Mouse (Mus musculus): ENCODE results near the gene Ank2.

DNA sequence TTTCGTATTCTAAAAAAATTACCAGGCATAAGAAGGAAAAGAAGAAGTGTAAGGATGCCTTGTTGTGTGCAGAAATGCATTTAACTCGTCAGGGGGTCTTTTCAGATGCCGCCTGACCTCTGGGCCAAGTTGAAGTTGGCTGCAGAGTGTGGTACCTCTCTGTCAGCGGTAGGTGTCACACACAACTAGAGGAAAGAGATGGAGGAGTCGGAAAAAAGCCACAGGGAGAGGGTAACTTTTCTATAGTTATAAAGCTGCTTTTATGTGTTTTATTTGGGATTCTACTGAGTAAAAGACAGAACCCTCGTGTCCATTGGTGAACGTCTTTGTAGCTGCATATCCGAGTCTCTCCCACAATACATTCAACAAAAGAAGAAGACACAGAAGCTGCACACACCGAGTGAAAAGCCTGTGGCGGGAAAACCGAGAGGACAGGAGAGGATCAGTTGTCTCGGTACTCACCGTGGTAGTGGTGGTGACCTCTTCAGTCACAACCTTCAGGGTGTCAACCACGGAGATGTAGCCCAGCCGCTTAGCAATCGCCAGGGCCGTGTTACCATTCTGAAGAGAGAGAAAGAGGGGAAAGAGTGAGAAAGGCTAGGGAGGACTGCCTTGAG lies 501.7 kb downstream of the Ank2 start:
- TF ChIP-seq CTCF (IDR thresholded peaks at IDR 0.05; ENCODE audit: low read depth, low read length) = no peak
- TF ChIP-seq GATA1 (IDR thresholded peaks at IDR 0.05; ENCODE audit: borderline replicate concordance, low read length) = no peak
- TF ChIP-seq TAL1 (conservative IDR thresholded peaks at IDR 0.05; ENCODE audit: low read depth, low read length) = no peak
- no peak for TF ChIP-seq POLR2AphosphoS5 (IDR thresholded peaks at IDR 0.05; ENCODE audit: insufficient replicate concordance, low read depth, low read length)
- no peak for TF ChIP-seq GATA2 (IDR thresholded peaks at IDR 0.05; ENCODE audit: borderline replicate concordance, low read depth, low read length)

All from G1E (cell line).